Mouse (Mus musculus): Measurements from ENCODE around the gene Lysmd4.
"Not testable (repeated sequence)": the region's sequence is repeated elsewhere in the genome, so short reads cannot be mapped to it uniquely, and the experiment has no call there.

Lysmd4 gene

GRCm38 (mm10) chr7:67230221-67230620 lies 7.9 kb downstream of the Lysmd4 start:
- no peak for ATAC-seq (ENCODE audit: insufficient number of reproducible peaks, low FRiP score, low TSS enrichment)

DNA sequence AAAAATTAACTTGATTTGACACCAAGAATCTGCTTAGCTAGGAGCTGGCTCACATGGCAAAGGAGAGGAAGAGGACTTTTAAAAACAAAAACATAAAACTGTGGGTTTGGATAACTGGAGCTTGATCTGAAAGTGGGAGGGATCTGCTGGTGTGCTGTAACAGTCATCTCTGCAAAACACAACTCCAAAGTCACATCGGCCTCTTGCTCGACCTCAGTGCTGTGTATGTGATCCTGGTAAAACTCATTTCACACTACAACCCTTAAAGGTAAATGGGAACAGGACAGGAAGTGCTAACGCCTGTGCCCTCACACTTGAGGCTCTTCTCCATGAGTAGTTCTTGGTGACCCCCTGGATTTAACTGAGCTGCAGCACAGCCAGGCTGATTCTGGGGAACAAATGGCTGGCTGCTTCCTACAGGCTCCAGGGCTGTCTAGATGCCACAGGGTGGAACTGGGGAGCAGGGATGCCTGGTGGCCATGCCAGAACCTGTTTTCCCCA lies 8.3 kb downstream of the Lysmd4 start:
- ATAC-seq (ENCODE audit: insufficient number of reproducible peaks, low FRiP score, low TSS enrichment), result no peak

DNA sequence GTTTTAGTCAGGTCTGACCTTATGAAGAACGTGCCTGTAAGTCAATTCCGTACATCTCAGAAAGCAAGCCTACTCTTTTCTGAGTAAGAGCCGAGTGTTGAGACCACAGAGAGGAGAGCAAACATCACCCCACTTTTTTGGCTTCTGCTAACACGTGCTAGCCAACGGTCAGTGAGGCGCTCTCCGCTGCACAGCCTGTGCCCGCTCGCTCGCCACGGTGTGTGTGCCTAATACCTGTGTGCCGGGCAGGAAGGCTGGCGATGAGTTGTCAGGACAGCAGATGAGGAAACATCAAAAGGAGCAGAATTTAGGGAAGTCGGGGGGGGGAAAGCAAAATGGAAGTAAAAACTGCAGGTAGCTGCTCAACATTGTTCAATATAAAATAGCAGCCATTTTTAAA lies 10.2 kb downstream of the Lysmd4 start:
- no peak for ATAC-seq (ENCODE audit: insufficient number of reproducible peaks, low FRiP score, low TSS enrichment)

DNA sequence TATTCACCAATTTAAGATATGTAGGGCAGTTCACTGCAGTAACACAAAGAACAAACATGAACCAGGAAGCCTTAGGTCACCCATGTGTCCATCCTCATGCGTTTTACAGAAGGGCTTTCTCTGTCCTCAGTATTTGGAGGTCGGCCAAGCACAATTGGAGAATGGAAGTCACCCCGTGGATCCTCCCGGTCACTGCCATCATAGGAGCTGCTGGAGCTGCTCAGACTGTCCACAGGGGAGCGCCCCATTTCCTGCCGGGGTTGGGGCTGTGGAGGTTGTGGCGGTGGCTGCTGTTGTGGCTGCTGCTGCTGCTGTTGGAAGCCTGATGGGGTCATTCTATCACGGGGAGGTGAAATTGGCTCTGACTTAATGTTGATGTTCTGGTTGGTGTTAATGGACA lies 12.5 kb downstream of the Lysmd4 start:
- no peak for ATAC-seq (ENCODE audit: insufficient number of reproducible peaks, low FRiP score, low TSS enrichment)

GRCm38 (mm10) chr7:67236351-67236750 lies 14.0 kb downstream of the Lysmd4 start:
- ATAC-seq (ENCODE audit: insufficient number of reproducible peaks, low FRiP score, low TSS enrichment), result no peak

- ATAC-seq (ENCODE audit: insufficient number of reproducible peaks, low FRiP score, low TSS enrichment), result no peak
Measured at GRCm38 (mm10) chr7:67237752-67238151, 15.4 kb downstream of the Lysmd4 start.

GRCm38 (mm10) chr7:67241969-67242368 lies 19.6 kb downstream of the Lysmd4 start:
- ATAC-seq (ENCODE audit: insufficient number of reproducible peaks, low FRiP score, low TSS enrichment), result no peak

GRCm38 (mm10) chr7:67243121-67243893 lies 21.0 kb downstream of the Lysmd4 start:
- no peak; the same call in 1 of the 2 replicates for ATAC-seq (ENCODE audit: insufficient number of reproducible peaks, low FRiP score, low TSS enrichment)

GRCm38 (mm10) chr7:67243894-67244282 lies 21.5 kb downstream of the Lysmd4 start:
- ATAC-seq (ENCODE audit: insufficient number of reproducible peaks, low FRiP score, low TSS enrichment), result no peak

GRCm38 (mm10) chr7:67245255-67245654 lies 22.9 kb downstream of the Lysmd4 start:
- no peak for ATAC-seq (ENCODE audit: insufficient number of reproducible peaks, low FRiP score, low TSS enrichment)

DNA sequence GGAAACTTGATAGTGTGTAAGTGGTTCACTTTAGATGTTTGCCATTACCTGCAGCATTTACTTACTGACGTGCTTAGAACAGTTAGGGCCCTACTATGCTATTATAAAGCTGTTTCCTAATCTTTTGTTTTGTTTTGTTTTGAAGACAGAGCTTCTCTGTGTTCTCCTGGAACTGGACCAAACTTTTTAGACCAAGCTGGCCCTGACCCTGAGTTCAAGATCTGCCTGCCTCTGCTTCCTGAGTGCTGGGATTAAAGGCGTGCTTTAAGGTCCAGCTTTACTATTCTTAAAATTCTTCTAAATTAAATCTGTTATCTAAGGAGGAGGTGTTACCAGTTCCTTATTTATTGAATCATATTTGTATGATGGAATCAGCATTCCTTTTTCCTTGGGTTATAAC lies 23.7 kb downstream of the Lysmd4 start:
- no peak for ATAC-seq (ENCODE audit: insufficient number of reproducible peaks, low FRiP score, low TSS enrichment)

DNA sequence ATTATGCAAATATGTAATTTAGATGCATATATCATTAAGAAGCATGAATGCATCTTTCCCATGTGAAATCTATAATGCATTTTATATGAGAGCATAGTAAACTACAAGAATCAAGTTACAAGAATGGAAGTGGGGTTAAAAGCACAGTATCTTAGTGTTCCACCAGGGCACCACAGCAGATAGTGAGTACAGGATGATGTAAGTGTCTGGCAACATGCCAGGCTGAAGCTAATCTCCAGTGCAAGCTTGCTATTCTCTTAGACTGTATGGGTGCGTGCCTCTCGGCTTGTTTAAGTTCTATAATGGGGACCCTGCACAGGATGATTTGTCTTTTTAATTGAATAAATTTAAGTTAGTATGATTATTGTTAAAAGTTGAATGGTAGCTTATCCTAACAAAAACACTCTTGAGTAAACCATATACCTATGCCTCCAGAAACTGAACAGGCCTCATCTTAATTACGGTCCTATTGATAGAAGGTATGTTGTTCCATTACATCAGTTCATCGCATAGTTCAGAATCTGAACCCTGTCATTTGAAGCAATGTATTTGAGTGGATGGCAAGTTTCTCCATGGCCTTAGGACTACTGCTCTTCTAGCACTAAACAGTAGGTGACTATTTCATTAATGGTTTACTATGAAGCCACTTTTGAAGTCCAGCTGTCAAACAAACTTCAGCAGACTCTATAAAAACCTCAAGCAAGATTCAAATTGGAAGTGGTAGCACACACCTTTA lies 37.7 kb downstream of the Lysmd4 start:
- peak; percentile 52; the same call in 1 of the 2 replicates for ATAC-seq (ENCODE audit: insufficient number of reproducible peaks, low FRiP score, low TSS enrichment)

- ATAC-seq (ENCODE audit: insufficient number of reproducible peaks, low FRiP score, low TSS enrichment), result not testable (repeated sequence)
Measured at GRCm38 (mm10) chr7:67270447-67270846, 48.1 kb downstream of the Lysmd4 start.

GRCm38 (mm10) chr7:67283581-67283980 lies 61.2 kb downstream of the Lysmd4 start:
- ATAC-seq (ENCODE audit: insufficient number of reproducible peaks, low FRiP score, low TSS enrichment), result no peak

DNA sequence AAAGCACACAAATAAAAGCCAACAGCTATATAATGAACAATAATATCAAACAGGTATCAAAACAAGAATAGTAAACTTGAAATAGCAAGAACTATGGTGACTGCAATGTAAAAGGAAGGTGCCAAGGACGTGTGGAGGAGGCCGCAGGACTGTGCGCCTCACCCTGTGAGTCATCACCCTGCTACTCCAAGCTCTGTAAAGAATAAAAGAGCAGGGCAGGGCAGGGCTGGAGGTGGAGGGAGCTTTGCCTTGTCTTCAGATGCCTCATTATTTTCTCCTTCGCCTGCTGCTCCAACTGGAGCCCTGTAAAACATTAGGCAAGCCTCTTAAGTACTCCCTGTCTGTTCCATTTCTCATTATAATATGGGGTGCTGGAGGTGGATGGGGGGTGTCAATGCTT lies 65.1 kb downstream of the Lysmd4 start:
- ATAC-seq (ENCODE audit: insufficient number of reproducible peaks, low FRiP score, low TSS enrichment), result no peak

DNA sequence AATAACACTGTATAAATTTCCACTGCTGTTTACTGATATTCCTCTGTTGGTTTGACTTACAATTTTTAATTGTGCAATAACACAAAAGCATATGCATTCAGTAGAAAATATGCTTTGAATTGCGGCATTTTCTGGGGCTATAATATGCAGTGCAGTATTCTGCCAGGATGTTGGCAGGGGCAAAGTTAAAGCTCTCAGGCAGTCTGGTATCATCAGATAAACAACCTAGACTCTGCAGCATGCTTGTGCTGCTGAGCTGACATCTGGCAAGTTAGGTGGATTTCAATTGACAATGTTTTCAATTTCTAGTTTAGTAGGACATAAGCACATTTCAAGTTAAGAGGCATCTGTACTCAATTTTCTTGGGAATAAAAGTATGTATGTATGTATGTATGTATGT lies 69.0 kb downstream of the Lysmd4 start:
- ATAC-seq (ENCODE audit: insufficient number of reproducible peaks, low FRiP score, low TSS enrichment), result no peak

DNA sequence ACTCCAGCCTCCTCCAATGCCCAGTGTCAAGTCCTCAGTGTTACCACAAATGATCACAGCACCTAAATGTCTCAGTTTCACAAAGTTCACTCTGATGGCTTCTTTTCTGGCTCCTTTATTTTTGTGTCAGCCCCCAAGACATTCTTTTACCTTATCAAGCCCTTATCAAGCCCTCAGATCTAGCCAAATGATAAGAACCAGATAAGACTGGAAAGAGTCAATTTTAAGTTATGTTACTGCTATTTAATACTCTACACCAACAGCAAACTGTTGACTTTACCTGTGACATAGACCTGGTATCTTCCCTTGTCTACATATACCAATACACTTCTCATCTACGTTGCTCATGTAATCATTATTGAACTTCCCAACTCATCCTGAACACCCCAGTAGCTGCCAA lies 74.1 kb downstream of the Lysmd4 start:
- ATAC-seq (ENCODE audit: insufficient number of reproducible peaks, low FRiP score, low TSS enrichment), result no peak

- no peak for ATAC-seq (ENCODE audit: insufficient number of reproducible peaks, low FRiP score, low TSS enrichment)
Measured at GRCm38 (mm10) chr7:67304937-67305336, 82.6 kb downstream of the Lysmd4 start.

DNA sequence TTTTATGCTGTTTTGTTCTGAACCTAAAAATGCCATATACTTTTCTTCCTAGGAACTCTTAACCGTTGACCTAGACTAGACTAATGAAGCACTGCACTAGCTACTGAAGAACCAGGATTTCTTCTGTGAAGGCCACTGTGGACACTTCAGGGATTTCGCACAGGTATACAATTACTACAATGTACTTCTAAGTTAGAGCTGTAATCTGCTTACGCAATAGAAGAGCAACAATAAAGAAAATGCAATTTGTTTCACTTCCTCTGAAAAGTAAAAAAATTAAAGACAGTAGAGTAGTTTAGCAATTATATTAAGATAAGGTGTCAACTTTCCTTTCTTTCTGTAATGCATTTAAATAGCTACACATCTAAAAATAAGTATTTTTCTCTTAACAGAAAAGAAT lies 84.7 kb downstream of the Lysmd4 start:
- ATAC-seq (ENCODE audit: insufficient number of reproducible peaks, low FRiP score, low TSS enrichment), result no peak

GRCm38 (mm10) chr7:67308102-67308501 lies 85.8 kb downstream of the Lysmd4 start:
- no peak for ATAC-seq (ENCODE audit: insufficient number of reproducible peaks, low FRiP score, low TSS enrichment)

- no peak for ATAC-seq (ENCODE audit: insufficient number of reproducible peaks, low FRiP score, low TSS enrichment)
Measured at GRCm38 (mm10) chr7:67310151-67310550, 87.8 kb downstream of the Lysmd4 start.

DNA sequence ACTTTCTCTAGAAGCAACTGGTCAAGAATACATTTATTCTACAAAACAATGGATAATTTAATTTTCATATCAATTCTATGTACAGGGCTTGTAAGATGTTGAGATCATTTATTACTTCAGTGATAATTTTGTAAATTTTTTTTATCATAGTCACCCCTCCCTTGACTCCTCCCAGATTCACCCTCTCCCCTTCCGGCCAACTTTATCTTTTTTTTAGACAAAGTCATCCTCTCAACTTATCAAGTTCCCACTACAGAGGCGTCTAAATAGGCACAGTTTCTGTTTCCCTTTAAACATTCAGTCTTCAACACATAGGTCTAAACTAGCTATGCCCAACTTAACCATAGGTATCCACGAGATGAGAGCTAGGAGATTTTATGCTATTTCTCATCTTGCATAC lies 90.9 kb downstream of the Lysmd4 start:
- ATAC-seq (ENCODE audit: insufficient number of reproducible peaks, low FRiP score, low TSS enrichment), result no peak

Data from cerebellum, adult (tissue).